Mouse (Mus musculus): ENCODE data around the gene Lhpp. TPM values are rescaled to one million over a fixed set of nuclear protein-coding genes. Genes with fewer than 3 reads are reported as not detected.
A peak's percentile ranks its signal among the peaks of the same experiment; 100 is the strongest.

Gene Lhpp
- total RNA-seq, 1 experiment from 2014 or later, result 11.6 TPM

- no peak for ATAC-seq (replicated peaks; ENCODE audit: low read depth, poor library complexity, severe bottlenecking)
Measured at GRCm38 (mm10) chr7:132701412-132701811, 91.0 kb downstream of the Lhpp start.

GRCm38 (mm10) chr7:132702024-132702423 is 91.6 kb downstream of the Lhpp start:
- no peak for ATAC-seq (replicated peaks; ENCODE audit: low read depth, poor library complexity, severe bottlenecking)

GRCm38 (mm10) chr7:132702492-132703070 is 92.1 kb downstream of the Lhpp start:
- ATAC-seq (replicated peaks; ENCODE audit: low read depth, poor library complexity, severe bottlenecking), result no peak

- ATAC-seq (replicated peaks; ENCODE audit: low read depth, poor library complexity, severe bottlenecking), result no peak
Measured at GRCm38 (mm10) chr7:132703515-132704309, 93.3 kb downstream of the Lhpp start.

- no peak for ATAC-seq (replicated peaks; ENCODE audit: low read depth, poor library complexity, severe bottlenecking)
Measured at GRCm38 (mm10) chr7:132704310-132704875, 94.0 kb downstream of the Lhpp start.

- ATAC-seq (replicated peaks; ENCODE audit: low read depth, poor library complexity, severe bottlenecking), result peak; percentile 60
Measured at GRCm38 (mm10) chr7:132705130-132705529, 94.7 kb downstream of the Lhpp start.

GRCm38 (mm10) chr7:132711579-132711978 is 101.1 kb downstream of the Lhpp start:
- no peak for ATAC-seq (replicated peaks; ENCODE audit: low read depth, poor library complexity, severe bottlenecking)

GRCm38 (mm10) chr7:132712044-132712708 is 101.7 kb downstream of the Lhpp start:
- no peak; the same call in 1 of the 2 replicates for ATAC-seq (replicated peaks; ENCODE audit: low read depth, poor library complexity, severe bottlenecking)

- ATAC-seq (replicated peaks; ENCODE audit: low read depth, poor library complexity, severe bottlenecking), result no peak
Measured at GRCm38 (mm10) chr7:132712956-132713355, 102.5 kb downstream of the Lhpp start.

- ATAC-seq (replicated peaks; ENCODE audit: low read depth, poor library complexity, severe bottlenecking), result peak; percentile 70
Measured at GRCm38 (mm10) chr7:132713483-132714126, 103.2 kb downstream of the Lhpp start.

GRCm38 (mm10) chr7:132714236-132714923 is 103.9 kb downstream of the Lhpp start:
- ATAC-seq (replicated peaks; ENCODE audit: low read depth, poor library complexity, severe bottlenecking), result no peak

GRCm38 (mm10) chr7:132715259-132715658 is 104.8 kb downstream of the Lhpp start:
- no peak for ATAC-seq (replicated peaks; ENCODE audit: low read depth, poor library complexity, severe bottlenecking)

GRCm38 (mm10) chr7:132719570-132719969 is 109.1 kb downstream of the Lhpp start:
- peak; percentile 38 for ATAC-seq (replicated peaks; ENCODE audit: low read depth, poor library complexity, severe bottlenecking)

GRCm38 (mm10) chr7:132720562-132720961 is 110.1 kb downstream of the Lhpp start:
- ATAC-seq (replicated peaks; ENCODE audit: low read depth, poor library complexity, severe bottlenecking), result no peak

GRCm38 (mm10) chr7:132722401-132723370 is 112.2 kb downstream of the Lhpp start:
- no peak for ATAC-seq (replicated peaks; ENCODE audit: low read depth, poor library complexity, severe bottlenecking)

- ATAC-seq (replicated peaks; ENCODE audit: low read depth, poor library complexity, severe bottlenecking), result peak; percentile 53
Measured at GRCm38 (mm10) chr7:132723906-132724305, 113.5 kb downstream of the Lhpp start.

GRCm38 (mm10) chr7:132724501-132725062 is 114.1 kb downstream of the Lhpp start:
- ATAC-seq (replicated peaks; ENCODE audit: low read depth, poor library complexity, severe bottlenecking), result 0 out of 2 replicates have a peak, but pooled peaks have one; percentile 14

All from common myeloid progenitor, adult 5-6 weeks (primary cell).